Mouse (Mus musculus): Measurements from ENCODE around the gene Rapgef6. TPM values are rescaled to one million over a fixed set of nuclear protein-coding genes. Genes with fewer than 3 reads are reported as not detected.
A peak's percentile ranks its signal among the peaks of the same experiment; 100 is the strongest.

The Rapgef6 gene
- polyA plus RNA-seq, 1 experiment from 2014 or later, result 27.2 TPM

GRCm38 (mm10) chr11:54691179-54691578 lies 168.5 kb downstream of the Rapgef6 start:
- no peak overlapping the region for H3K4me3 ChIP-seq (ENCODE audit: low read depth, low read length)
- no peaks in the 10 kb centered on the region for H3K27me3 ChIP-seq (replicated peaks; ENCODE audit: control insufficient read depth, insufficient read depth, low read length)
- H3K4me1 ChIP-seq (replicated peaks; ENCODE audit: control insufficient read depth, insufficient read depth, low read length), result no peaks in the 10 kb centered on the region
- H3K4me2 ChIP-seq, result no peak overlapping the region
- DNase-seq (ENCODE audit: low spot score) (no peak), ATAC-seq (replicated peaks; ENCODE audit: low FRiP score) (no peak)
- H3K27ac ChIP-seq (ENCODE audit: low read depth, low read length), result no peak overlapping the region
- H3K36me3 ChIP-seq (ENCODE audit: control insufficient read depth, insufficient read depth, low read length), result peaks cover 18% of the 10 kb centered on the region; the same call in 1 of the 2 replicates
- no peaks in the 10 kb centered on the region for H3K9me3 ChIP-seq (ENCODE audit: control insufficient read depth, low read length)
- no peak overlapping the region for H3K9ac ChIP-seq (ENCODE audit: low read depth, low read length)
- WGBS, result 69% methylated on average over 4 of the region's 4 CpGs

GRCm38 (mm10) chr11:54693696-54694095 lies 171.0 kb downstream of the Rapgef6 start:
- H3K36me3 ChIP-seq (ENCODE audit: control insufficient read depth, insufficient read depth, low read length), result peaks cover 23% of the 10 kb centered on the region; the same call in 1 of the 2 replicates
- no peak overlapping the region for H3K4me2 ChIP-seq
- H3K4me3 ChIP-seq (ENCODE audit: low read depth, low read length), result no peak overlapping the region
- H3K27me3 ChIP-seq (replicated peaks; ENCODE audit: control insufficient read depth, insufficient read depth, low read length), result no peaks in the 10 kb centered on the region
- 83% methylated on average over 6 of the region's 6 CpGs for WGBS
- no peaks in the 10 kb centered on the region for H3K4me1 ChIP-seq (replicated peaks; ENCODE audit: control insufficient read depth, insufficient read depth, low read length)
- no peak overlapping the region for H3K9ac ChIP-seq (ENCODE audit: low read depth, low read length)
- ATAC-seq (replicated peaks; ENCODE audit: low FRiP score), result no peak
- no peak for DNase-seq (ENCODE audit: low spot score)
- H3K27ac ChIP-seq (ENCODE audit: low read depth, low read length), result no peak overlapping the region
- no peaks in the 10 kb centered on the region for H3K9me3 ChIP-seq (ENCODE audit: control insufficient read depth, low read length)

GRCm38 (mm10) chr11:54694291-54694690 lies 171.6 kb downstream of the Rapgef6 start:
- Histone ChIP-seq H3K36me3 (ENCODE audit: control insufficient read depth, insufficient read depth, low read length) (peaks cover 23% of the 10 kb centered on the region; the same call in 1 of the 2 replicates), H3K4me2 (no peak overlapping the region), H3K27me3 (replicated peaks; ENCODE audit: control insufficient read depth, insufficient read depth, low read length) (no peaks in the 10 kb centered on the region), H3K4me3 (ENCODE audit: low read depth, low read length) (no peak overlapping the region), H3K4me1 (replicated peaks; ENCODE audit: control insufficient read depth, insufficient read depth, low read length) (no peaks in the 10 kb centered on the region), H3K9ac (ENCODE audit: low read depth, low read length) (no peak overlapping the region), H3K9me3 (ENCODE audit: control insufficient read depth, low read length) (no peaks in the 10 kb centered on the region), H3K27ac (ENCODE audit: low read depth, low read length) (no peak overlapping the region)
- DNase-seq (ENCODE audit: low spot score) (no peak), ATAC-seq (replicated peaks; ENCODE audit: low FRiP score) (no peak)
- 80% methylated on average over 8 of the region's 8 CpGs for WGBS

- Histone ChIP-seq H3K4me2 (no peak overlapping the region), H3K4me1 (replicated peaks; ENCODE audit: control insufficient read depth, insufficient read depth, low read length) (no peaks in the 10 kb centered on the region), H3K27ac (ENCODE audit: low read depth, low read length) (no peak overlapping the region), H3K9me3 (ENCODE audit: control insufficient read depth, low read length) (no peaks in the 10 kb centered on the region), H3K9ac (ENCODE audit: low read depth, low read length) (no peak overlapping the region), H3K27me3 (replicated peaks; ENCODE audit: control insufficient read depth, insufficient read depth, low read length) (no peaks in the 10 kb centered on the region), H3K4me3 (ENCODE audit: low read depth, low read length) (no peak overlapping the region), H3K36me3 (ENCODE audit: control insufficient read depth, insufficient read depth, low read length) (peaks cover 18% of the 10 kb centered on the region; the same call in 1 of the 2 replicates)
- 75% methylated on average over 4 of the region's 4 CpGs for WGBS
- DNase-seq (ENCODE audit: low spot score) (no peak), ATAC-seq (replicated peaks; ENCODE audit: low FRiP score) (no peak)
Measured at GRCm38 (mm10) chr11:54695951-54696350, 173.3 kb downstream of the Rapgef6 start.

DNA sequence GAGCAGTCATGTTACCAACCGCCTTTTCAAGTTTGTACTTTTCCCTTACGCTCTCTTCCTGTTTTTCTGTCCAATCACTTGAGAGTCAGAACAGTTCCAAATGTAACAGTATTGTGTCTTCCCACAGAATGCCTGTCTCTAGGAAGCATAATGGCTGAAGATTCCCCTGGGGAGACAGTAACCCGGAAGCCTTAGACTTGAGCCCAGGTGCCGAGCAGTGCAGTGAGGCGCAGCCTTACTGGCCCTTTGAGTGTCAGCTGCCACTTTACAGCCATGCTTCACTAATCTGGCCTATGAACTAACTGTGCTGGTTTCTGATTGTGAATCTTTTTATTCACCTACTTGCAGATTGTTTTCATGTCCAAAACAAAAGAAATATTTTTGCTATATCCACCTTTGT lies 175.0 kb downstream of the Rapgef6 start:
- DNase-seq (ENCODE audit: low spot score) (no peak), ATAC-seq (replicated peaks; ENCODE audit: low FRiP score) (no peak)
- Histone ChIP-seq H3K4me2 (no peak overlapping the region), H3K36me3 (ENCODE audit: control insufficient read depth, insufficient read depth, low read length) (peaks cover 11% of the 10 kb centered on the region; the same call in 1 of the 2 replicates), H3K9me3 (ENCODE audit: control insufficient read depth, low read length) (no peaks in the 10 kb centered on the region), H3K27me3 (replicated peaks; ENCODE audit: control insufficient read depth, insufficient read depth, low read length) (no peaks in the 10 kb centered on the region), H3K27ac (ENCODE audit: low read depth, low read length) (no peak overlapping the region), H3K4me3 (ENCODE audit: low read depth, low read length) (no peak overlapping the region), H3K4me1 (replicated peaks; ENCODE audit: control insufficient read depth, insufficient read depth, low read length) (no peaks in the 10 kb centered on the region), H3K9ac (ENCODE audit: low read depth, low read length) (no peak overlapping the region)
- 93% methylated on average over 5 of the region's 5 CpGs for WGBS

DNA sequence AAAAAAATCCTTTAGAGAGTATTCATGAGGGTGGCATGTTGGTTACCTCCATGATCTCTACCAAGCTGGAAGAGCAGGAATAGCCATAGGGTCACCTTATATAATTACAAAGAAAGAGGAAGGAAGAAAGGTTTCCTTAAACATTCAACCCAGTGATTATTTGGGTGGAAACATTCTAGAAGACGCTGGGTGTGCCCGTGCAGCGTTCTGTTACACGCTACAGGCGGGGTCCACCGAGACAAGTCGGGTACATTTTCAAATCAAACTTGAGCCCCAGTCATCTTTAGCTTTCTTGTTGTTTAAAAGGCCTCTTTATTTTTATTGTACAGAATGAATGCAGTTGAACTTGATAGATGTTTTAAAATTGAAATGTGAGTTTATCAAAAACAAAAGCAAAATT lies 176.0 kb downstream of the Rapgef6 start:
- no peak overlapping the region for H3K4me3 ChIP-seq (ENCODE audit: low read depth, low read length)
- no peak overlapping the region for H3K4me2 ChIP-seq
- no peak overlapping the region for H3K9ac ChIP-seq (ENCODE audit: low read depth, low read length)
- no peaks in the 10 kb centered on the region; the same call in 1 of the 2 replicates for H3K4me1 ChIP-seq (replicated peaks; ENCODE audit: control insufficient read depth, insufficient read depth, low read length)
- WGBS, result 87% methylated on average over 7 of the region's 7 CpGs
- H3K9me3 ChIP-seq (ENCODE audit: control insufficient read depth, low read length), result no peaks in the 10 kb centered on the region
- H3K27me3 ChIP-seq (replicated peaks; ENCODE audit: control insufficient read depth, insufficient read depth, low read length), result no peaks in the 10 kb centered on the region
- no peak for ATAC-seq (replicated peaks; ENCODE audit: low FRiP score)
- H3K27ac ChIP-seq (ENCODE audit: low read depth, low read length), result no peak overlapping the region
- no peak for DNase-seq (ENCODE audit: low spot score)
- H3K36me3 ChIP-seq (ENCODE audit: control insufficient read depth, insufficient read depth, low read length), result peaks cover 9% of the 10 kb centered on the region; the same call in 1 of the 2 replicates

DNA sequence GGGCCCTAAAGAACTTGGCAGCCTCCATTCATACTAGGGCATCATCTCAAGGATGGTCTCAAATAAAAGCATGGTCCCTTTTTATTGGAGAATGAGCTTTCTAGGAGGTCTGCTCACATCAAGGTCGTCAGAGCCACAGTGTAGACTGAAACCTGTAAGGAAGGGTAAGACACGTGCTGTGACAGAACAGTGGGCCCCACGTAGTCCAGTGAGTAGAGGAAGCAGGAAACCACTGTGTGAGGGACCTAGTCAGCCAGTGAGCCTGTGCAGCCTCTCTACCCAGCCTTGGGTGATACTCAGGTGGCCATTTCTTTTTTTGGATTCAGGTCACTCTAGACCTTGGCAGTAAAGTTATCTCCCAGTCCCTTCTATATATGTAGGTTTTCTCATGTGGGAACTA lies 177.3 kb downstream of the Rapgef6 start:
- Histone ChIP-seq H3K36me3 (ENCODE audit: control insufficient read depth, insufficient read depth, low read length) (peaks cover 5% of the 10 kb centered on the region; the same call in 1 of the 2 replicates), H3K27me3 (replicated peaks; ENCODE audit: control insufficient read depth, insufficient read depth, low read length) (no peaks in the 10 kb centered on the region), H3K9me3 (ENCODE audit: control insufficient read depth, low read length) (no peaks in the 10 kb centered on the region), H3K27ac (ENCODE audit: low read depth, low read length) (no peak overlapping the region), H3K4me1 (replicated peaks; ENCODE audit: control insufficient read depth, insufficient read depth, low read length) (no peaks in the 10 kb centered on the region; the same call in 1 of the 2 replicates), H3K4me3 (ENCODE audit: low read depth, low read length) (no peak overlapping the region), H3K9ac (ENCODE audit: low read depth, low read length) (no peak overlapping the region), H3K4me2 (no peak overlapping the region)
- ATAC-seq (replicated peaks; ENCODE audit: low FRiP score), result no peak
- WGBS, result 61% methylated on average over 3 of the region's 3 CpGs
- no peak for DNase-seq (ENCODE audit: low spot score)

- no peak overlapping the region for H3K27ac ChIP-seq (ENCODE audit: low read depth, low read length)
- H3K4me1 ChIP-seq (replicated peaks; ENCODE audit: control insufficient read depth, insufficient read depth, low read length), result no peaks in the 10 kb centered on the region; the same call in 1 of the 2 replicates
- no peak for DNase-seq (ENCODE audit: low spot score)
- H3K9me3 ChIP-seq (ENCODE audit: control insufficient read depth, low read length), result no peaks in the 10 kb centered on the region
- no peak overlapping the region for H3K4me3 ChIP-seq (ENCODE audit: low read depth, low read length)
- H3K4me2 ChIP-seq, result no peak overlapping the region
- no peak overlapping the region for H3K9ac ChIP-seq (ENCODE audit: low read depth, low read length)
- H3K36me3 ChIP-seq (ENCODE audit: control insufficient read depth, insufficient read depth, low read length), result 0 out of 2 replicates have a peak, but pooled peaks cover 2% of the 10 kb centered on the region
- no peak for ATAC-seq (replicated peaks; ENCODE audit: low FRiP score)
- no peaks in the 10 kb centered on the region for H3K27me3 ChIP-seq (replicated peaks; ENCODE audit: control insufficient read depth, insufficient read depth, low read length)
- 78% methylated on average over 8 of the region's 8 CpGs for WGBS
Measured at GRCm38 (mm10) chr11:54701848-54702247, 179.2 kb downstream of the Rapgef6 start.

DNA sequence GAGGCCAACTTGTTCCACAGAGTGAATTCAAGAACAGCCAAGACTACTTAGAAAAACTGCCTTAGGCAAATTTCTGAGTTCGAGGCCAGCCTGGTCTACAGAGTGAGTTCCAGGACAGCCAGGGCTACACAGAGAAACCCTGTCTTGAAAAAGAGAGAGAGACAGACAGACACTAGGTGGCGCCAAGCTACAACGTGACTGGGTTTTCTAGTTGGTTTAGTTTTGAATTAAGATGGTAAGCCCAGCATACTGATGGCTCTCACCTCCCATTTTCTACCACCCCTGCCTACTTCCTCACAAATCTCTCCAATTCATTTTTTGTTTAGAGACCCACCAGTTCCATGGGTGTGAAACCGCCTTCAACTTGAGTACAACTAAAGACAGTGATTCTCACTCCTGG lies 180.7 kb downstream of the Rapgef6 start:
- ATAC-seq (replicated peaks; ENCODE audit: low FRiP score) (no peak; the same call in 1 of the 2 replicates), DNase-seq (ENCODE audit: low spot score) (peak; percentile 50)
- no peak overlapping the region for H3K4me2 ChIP-seq
- H3K27ac ChIP-seq (ENCODE audit: low read depth, low read length), result no peak overlapping the region
- WGBS, result 36% methylated on average over 4 of the region's 4 CpGs
- H3K4me3 ChIP-seq (ENCODE audit: low read depth, low read length), result no peak overlapping the region
- H3K9ac ChIP-seq (ENCODE audit: low read depth, low read length), result no peak overlapping the region
- H3K9me3 ChIP-seq (ENCODE audit: control insufficient read depth, low read length), result no peaks in the 10 kb centered on the region
- H3K36me3 ChIP-seq (ENCODE audit: control insufficient read depth, insufficient read depth, low read length), result no peaks in the 10 kb centered on the region
- no peaks in the 10 kb centered on the region; the same call in 1 of the 2 replicates for H3K4me1 ChIP-seq (replicated peaks; ENCODE audit: control insufficient read depth, insufficient read depth, low read length)
- no peaks in the 10 kb centered on the region for H3K27me3 ChIP-seq (replicated peaks; ENCODE audit: control insufficient read depth, insufficient read depth, low read length)
